Mouse (Mus musculus) embryonic facial prominence, embryonic 11.5 days (tissue): ENCODE data around the gene Gm9125. TPM values are rescaled to one million over a fixed set of nuclear protein-coding genes. Genes with fewer than 3 reads are reported as not detected.
"Not testable (repeated sequence)": the region's sequence is repeated elsewhere in the genome, so short reads cannot be mapped to it uniquely, and the experiment has no call there.

Experiments used
- ATAC-seq: fragments of 200-750 bp; cut with Nextera tagmentation; replicated peaks from 2 replicates; pipeline ENCODE4 v1.8.0; 2017; ENCODE audit warnings: low read depth; ENCODE audit not compliant: insufficient number of reproducible peaks, low FRiP score, low TSS enrichment
- DNase-seq: peaks from one replicate; pipeline ENCODE4 v3.0.0-alpha.2; 2015; ENCODE audit warnings: low spot score
- H3K27ac ChIP-seq: fragments of 300-500 bp; sonication (generic); replicated peaks from 2 replicates; pipeline ENCODE4 v1.5.1; 2014; ENCODE audit warnings: mild to moderate bottlenecking, low read depth, low read length, control low read depth
- H3K27me3 ChIP-seq: fragments of 300-500 bp; sonication (generic); 2 replicates; pipeline ENCODE4 v1.6.1; 2014; ENCODE audit warnings: mild to moderate bottlenecking, low read length, moderate library complexity, mixed read lengths; ENCODE audit not compliant: control insufficient read depth, insufficient read depth
- H3K36me3 ChIP-seq: fragments of 300-500 bp; sonication (generic); replicated peaks from 2 replicates; pipeline ENCODE4 v1.6.1; 2014; ENCODE audit warnings: low read depth, mild to moderate bottlenecking, low read length, moderate library complexity, mixed read lengths; ENCODE audit not compliant: control insufficient read depth, insufficient read depth
- H3K4me1 ChIP-seq: fragments of 300-500 bp; sonication (generic); 2 replicates; pipeline ENCODE4 v1.6.1; 2014; ENCODE audit warnings: low read length, mixed read lengths; ENCODE audit not compliant: control insufficient read depth, insufficient read depth
- H3K4me2 ChIP-seq: fragments of 300-500 bp; sonication (generic); 2 replicates; pipeline ENCODE4 v1.6.1; 2014; ENCODE audit warnings: low read depth, mild to moderate bottlenecking, control low read depth, low read length, moderate library complexity
- H3K4me3 ChIP-seq: fragments of 300-500 bp; sonication (generic); 2 replicates; pipeline ENCODE4 v1.5.1; 2014; ENCODE audit warnings: low read depth, low read length, control low read depth
- H3K9ac ChIP-seq: fragments of 300-500 bp; sonication (generic); replicated peaks from 2 replicates; pipeline ENCODE4 v1.6.1; 2014; ENCODE audit warnings: mild to moderate bottlenecking, control low read depth, low read length
- H3K9me3 ChIP-seq: fragments of 300-500 bp; sonication (generic); replicated peaks from 2 replicates; pipeline ENCODE4 v1.6.1; 2016; ENCODE audit warnings: mild to moderate bottlenecking, low read length, inconsistent platforms, mixed read lengths; ENCODE audit not compliant: control insufficient read depth
- WGBS: fragments of 180-500 bp; shearing (Covaris S2); extraction: QIAGEN DNeasy Blood & Tissue Kit; methylation state at CpG from one replicate; pipeline ENCODE4 v1.1.7; 2014; 5-methylcytosine and 5-hydroxymethylcytosine counted together
- polyA plus RNA-seq: library from polyadenylated mRNA; unstranded; fragments of >200 nt; fragmentation: Nextera tagmentation; extraction: Ambion mirVana; gene quantifications from 2 replicates; pipeline ENCODE4 v1.2.1, GENCODE M21; 2014

Gm9125 gene
- not detected in 2 replicates for polyA plus RNA-seq

- not testable (repeated sequence) for H3K4me3 ChIP-seq, DNase-seq, ATAC-seq, H3K27ac ChIP-seq, H3K36me3 ChIP-seq, H3K4me1 ChIP-seq, H3K9me3 ChIP-seq, H3K27me3 ChIP-seq, H3K4me2 ChIP-seq, H3K9ac ChIP-seq
- WGBS: 82% methylated on average over 1 of the region's 3 CpGs
Observed at GRCm38 (mm10) chr3:94054785-94055184, at the start of gene Gm9125. Gm9125 (minus strand) TSS chr3:94054885.

- not testable (repeated sequence) for H3K4me1 ChIP-seq, H3K9ac ChIP-seq, H3K4me3 ChIP-seq, DNase-seq, H3K4me2 ChIP-seq, H3K9me3 ChIP-seq, H3K36me3 ChIP-seq, H3K27me3 ChIP-seq, H3K27ac ChIP-seq, ATAC-seq
- 80% methylated on average over 1 of the region's 3 CpGs for WGBS
Observed at GRCm38 (mm10) chr3:94072544-94072943, 17.9 kb upstream of the Gm9125 start, which contains the start of gene Gm10697. Gm10697 (minus strand) TSS chr3:94072644.

- DNase-seq, H3K4me2 ChIP-seq, H3K4me1 ChIP-seq, H3K36me3 ChIP-seq, H3K4me3 ChIP-seq, H3K27me3 ChIP-seq, H3K27ac ChIP-seq, H3K9me3 ChIP-seq, ATAC-seq, H3K9ac ChIP-seq: not testable (repeated sequence)
- no CpG with 5 or more reads among the region's 5 CpGs for WGBS
Observed at GRCm38 (mm10) chr3:94049566-94050121, 5.0 kb downstream of the Gm9125 start.

- not testable (repeated sequence) for H3K4me3 ChIP-seq, ATAC-seq, DNase-seq, H3K27me3 ChIP-seq, H3K27ac ChIP-seq, H3K4me1 ChIP-seq, H3K9ac ChIP-seq, H3K9me3 ChIP-seq, H3K36me3 ChIP-seq, H3K4me2 ChIP-seq
- WGBS: 88% methylated on average over 1 of the region's 1 CpGs
Observed at GRCm38 (mm10) chr3:94038241-94038640, 16.4 kb downstream of the Gm9125 start.

GRCm38 (mm10) chr3:94034400-94034799 lies 20.3 kb downstream of the Gm9125 start:
- H3K27me3 ChIP-seq, H3K36me3 ChIP-seq, DNase-seq, H3K27ac ChIP-seq, H3K4me3 ChIP-seq, H3K9ac ChIP-seq, H3K9me3 ChIP-seq, H3K4me1 ChIP-seq, H3K4me2 ChIP-seq, ATAC-seq: not testable (repeated sequence)
- 90% methylated on average over 16 of the region's 18 CpGs for WGBS

Other genes starting within 250 kb of the Gm9125 start
- gene Tdpoz3, start 228.9 kb downstream of the Gm9125 start, polyA plus RNA-seq: not detected in 2 replicates
- gene Gm9117, start 111.3 kb downstream of the Gm9125 start, polyA plus RNA-seq: not detected in 2 replicates
- not detected in 2 replicates for gene Tdpoz5, start 93.6 kb downstream of the Gm9125 start, polyA plus RNA-seq
- not detected in 2 replicates for gene Gm10697, start 17.8 kb upstream of the Gm9125 start, polyA plus RNA-seq
- gene Gm10696, start 123.3 kb upstream of the Gm9125 start, polyA plus RNA-seq: not detected in 2 replicates
- not detected in 2 replicates for gene Gm5286, start 141.8 kb upstream of the Gm9125 start, polyA plus RNA-seq
- gene Gm4778, start 209.2 kb upstream of the Gm9125 start, polyA plus RNA-seq: not detected in 2 replicates